11 mouse cellular contexts compared by ENCODE assay signal in genomic region chr2:48586831-48587169, GRCm38 (mm10).
"Had no signal": no experiment of that assay in that cellular context is flagged by ENCODE, and none has a peak within 500 bp of the region (broad histone marks: within the 10 kb centered on the region; RNA-seq: fewer than 3 reads in every experiment).

No protein-coding gene starts in this region.

- H3K4me3 ChIP-seq: left cerebral cortex, adult 2 months; limb, embryonic 10.5 days; liver, embryonic 15.5 days had no signal

- H3K27me3 ChIP-seq: liver, embryonic 15.5 days had no signal

- H3K4me2 ChIP-seq: liver, embryonic 11.5 days; liver, embryonic 15.5 days had no signal

- H3K4me1 ChIP-seq: liver, embryonic 15.5 days had no signal

- H3K27ac ChIP-seq: left cerebral cortex, adult 2 months; limb, embryonic 10.5 days; liver, embryonic 15.5 days had no signal

- DNase-seq: kidney, postnatal 10 days; kidney, postnatal 4 days; lung, adult 2 months; lung, postnatal 36 days; right cerebral cortex, postnatal 14 days; thymus, postnatal 36 days had no signal

- ATAC-seq: lung, postnatal 0 days had no signal

- H3K36me3 ChIP-seq: limb, embryonic 10.5 days; liver, embryonic 15.5 days had no signal

- H3K9ac ChIP-seq: liver, embryonic 15.5 days had no signal

- H3K9me3 ChIP-seq: limb, embryonic 10.5 days; liver, embryonic 15.5 days had no signal
